Mouse (Mus musculus) forebrain, embryonic 16.5 days (tissue): Measurements from ENCODE around the gene Camk2d. TPM values are rescaled to one million over a fixed set of nuclear protein-coding genes. Genes with fewer than 3 reads are reported as not detected.

Source experiments
- ATAC-seq: fragments of 200-750 bp; cut with Nextera tagmentation; 2 replicates; pipeline ENCODE4 v1.8.0; 2017; ENCODE audit warnings: mild to moderate bottlenecking, moderate library complexity
- H3K27ac ChIP-seq: fragments of 300-500 bp; sonication (generic); 2 replicates; pipeline ENCODE4 v1.5.1; 2014; ENCODE audit warnings: low read length, control low read depth
- H3K27me3 ChIP-seq: fragments of 300-500 bp; sonication (generic); replicated peaks from 2 replicates; pipeline ENCODE4 v1.6.1; 2014; ENCODE audit warnings: low read length; ENCODE audit not compliant: control insufficient read depth, insufficient read depth
- H3K36me3 ChIP-seq: fragments of 300-500 bp; sonication (generic); 2 replicates; pipeline ENCODE4 v1.6.1; 2014; ENCODE audit not compliant: control insufficient read depth, insufficient read depth
- H3K4me1 ChIP-seq: fragments of 300-500 bp; sonication (generic); replicated peaks from 2 replicates; pipeline ENCODE4 v1.6.1; 2014; ENCODE audit warnings: low read length; ENCODE audit not compliant: control insufficient read depth, insufficient read depth
- H3K4me2 ChIP-seq: fragments of 300-500 bp; sonication (generic); 2 replicates; pipeline ENCODE4 v1.6.1; 2014; ENCODE audit warnings: mild to moderate bottlenecking, low read length, control low read depth
- H3K4me3 ChIP-seq: fragments of 300-500 bp; sonication (generic); replicated peaks from 2 replicates; pipeline ENCODE4 v1.5.1; 2014; ENCODE audit warnings: mild to moderate bottlenecking, low read length, control low read depth
- H3K9ac ChIP-seq: fragments of 300-500 bp; sonication (generic); replicated peaks from 2 replicates; pipeline ENCODE4 v1.6.1; 2014; ENCODE audit warnings: low read depth, low read length, control low read depth
- H3K9me3 ChIP-seq: fragments of 300-500 bp; sonication (generic); 2 replicates; pipeline ENCODE4 v1.6.1; 2016; ENCODE audit warnings: low read length; ENCODE audit not compliant: control insufficient read depth
- WGBS: fragments of 180-500 bp; shearing (Covaris S2); extraction: QIAGEN DNeasy Blood & Tissue Kit; methylation state at CpG from one replicate; pipeline ENCODE4 v1.1.7; 2014; 5-methylcytosine and 5-hydroxymethylcytosine counted together
- polyA plus RNA-seq: library from polyadenylated mRNA; unstranded; fragments of >200 nt; fragmentation: Nextera tagmentation; extraction: Ambion mirVana; gene quantifications from 2 replicates; pipeline ENCODE4 v1.2.1, GENCODE M21; 2015

The Camk2d gene
- polyA plus RNA-seq, 1 experiment from 2014 or later: 40.6 TPM

DNA sequence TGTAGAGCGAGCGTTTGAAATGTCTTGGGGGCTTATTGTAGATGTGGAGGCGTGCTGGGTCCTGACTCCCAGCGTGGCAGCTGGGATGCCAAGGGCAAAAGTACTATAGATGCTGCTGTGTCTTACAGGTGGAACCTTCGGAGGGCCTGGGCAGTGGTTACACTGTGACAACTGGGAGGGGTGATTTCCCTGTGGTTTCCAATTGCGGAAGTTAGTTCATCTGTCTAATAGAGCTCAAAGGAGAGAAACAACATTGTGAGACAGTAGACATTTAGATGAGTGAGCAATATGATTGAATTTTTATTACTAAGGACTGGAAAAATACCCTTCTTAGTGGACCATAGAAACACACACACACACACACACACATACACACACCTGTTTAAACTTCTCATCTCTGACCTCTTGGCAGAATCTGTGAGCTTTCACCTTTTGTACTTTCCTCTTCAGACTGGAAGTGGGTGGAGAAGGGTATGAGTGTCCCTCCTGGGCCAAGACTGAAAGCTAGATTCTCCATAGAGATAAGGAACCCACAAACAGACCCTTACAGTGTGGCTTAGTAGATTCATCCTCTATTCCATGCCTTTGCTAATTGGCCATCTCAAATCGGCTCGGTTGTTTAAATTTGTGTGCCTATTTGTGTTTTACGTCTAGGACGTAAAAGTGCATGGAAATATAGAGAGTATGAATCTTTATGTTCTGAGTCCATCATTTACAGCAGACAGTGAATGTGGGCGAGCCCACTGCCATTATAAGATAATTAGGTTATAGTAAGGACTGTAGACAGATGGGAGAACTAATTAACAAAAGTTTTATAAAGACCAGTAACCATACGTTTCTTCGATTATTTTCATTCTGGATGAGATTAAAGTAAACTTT lies 94.8 kb downstream of the Camk2d start:
- Histone ChIP-seq H3K27ac (no peak overlapping the region), H3K9ac (no peak overlapping the region), H3K4me3 (no peak overlapping the region), H3K36me3 (no peaks in the 10 kb centered on the region), H3K4me2 (no peak overlapping the region), H3K4me1 (peaks cover 11% of the 10 kb centered on the region), H3K9me3 (no peaks in the 10 kb centered on the region), H3K27me3 (no peaks in the 10 kb centered on the region)
- 84% methylated on average over 13 of the region's 13 CpGs for WGBS
- ATAC-seq: no peak

- Histone ChIP-seq H3K4me2 (no peak overlapping the region), H3K4me3 (no peak overlapping the region), H3K36me3 (no peaks in the 10 kb centered on the region), H3K4me1 (peaks cover 11% of the 10 kb centered on the region), H3K27ac (no peak overlapping the region), H3K27me3 (no peaks in the 10 kb centered on the region), H3K9ac (no peak overlapping the region), H3K9me3 (no peaks in the 10 kb centered on the region)
- ATAC-seq: no peak
- WGBS: 63% methylated on average over 2 of the region's 2 CpGs
These were observed 95.5 kb downstream of the Camk2d start for GRCm38 (mm10) chr3:126691565-126691964.

GRCm38 (mm10) chr3:126692797-126693196 lies 96.7 kb downstream of the Camk2d start:
- ATAC-seq: no peak

DNA sequence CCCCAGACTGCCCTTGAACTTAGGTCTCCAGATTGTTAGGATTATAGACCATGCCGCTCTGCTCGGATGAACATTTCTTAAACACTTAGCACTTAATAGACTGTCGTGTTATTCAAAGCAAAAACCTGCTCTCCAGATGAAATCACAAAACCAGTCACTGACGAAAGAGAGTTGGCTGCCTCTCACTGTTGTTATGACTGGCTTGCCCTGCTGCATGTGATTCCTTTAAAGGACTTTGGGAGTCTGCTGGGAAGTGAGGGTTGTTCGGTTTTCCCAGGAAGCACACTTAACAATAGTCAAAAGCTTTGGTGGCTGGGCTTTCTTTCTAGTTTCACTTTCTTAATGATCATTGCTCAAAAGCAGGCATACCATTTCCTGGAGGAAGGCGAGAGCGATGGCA lies 97.2 kb downstream of the Camk2d start:
- H3K9me3 ChIP-seq: no peaks in the 10 kb centered on the region
- peak overlapping the region; percentile 29; the same call in 1 of the 2 replicates for H3K4me2 ChIP-seq
- no peaks in the 10 kb centered on the region for H3K36me3 ChIP-seq
- ATAC-seq: peak; percentile 43
- H3K4me1 ChIP-seq: peaks cover 11% of the 10 kb centered on the region
- no peaks in the 10 kb centered on the region for H3K27me3 ChIP-seq
- H3K4me3 ChIP-seq: no peak overlapping the region
- WGBS: 25% methylated on average over 7 of the region's 7 CpGs
- no peak overlapping the region for H3K9ac ChIP-seq
- H3K27ac ChIP-seq: no peak overlapping the region

More at GRCm38 (mm10) chr3:126692797-126693196, 96.7 kb downstream of the Camk2d start:
- no peak overlapping the region for H3K4me3 ChIP-seq
- no peak overlapping the region; the same call in 1 of the 2 replicates for H3K4me2 ChIP-seq
- no peak overlapping the region for H3K9ac ChIP-seq
- H3K27me3 ChIP-seq: no peaks in the 10 kb centered on the region
- 91% methylated on average over 8 of the region's 8 CpGs for WGBS
- no peaks in the 10 kb centered on the region for H3K36me3 ChIP-seq
- no peak overlapping the region for H3K27ac ChIP-seq
- H3K4me1 ChIP-seq: peaks cover 11% of the 10 kb centered on the region
- H3K9me3 ChIP-seq: no peaks in the 10 kb centered on the region

DNA sequence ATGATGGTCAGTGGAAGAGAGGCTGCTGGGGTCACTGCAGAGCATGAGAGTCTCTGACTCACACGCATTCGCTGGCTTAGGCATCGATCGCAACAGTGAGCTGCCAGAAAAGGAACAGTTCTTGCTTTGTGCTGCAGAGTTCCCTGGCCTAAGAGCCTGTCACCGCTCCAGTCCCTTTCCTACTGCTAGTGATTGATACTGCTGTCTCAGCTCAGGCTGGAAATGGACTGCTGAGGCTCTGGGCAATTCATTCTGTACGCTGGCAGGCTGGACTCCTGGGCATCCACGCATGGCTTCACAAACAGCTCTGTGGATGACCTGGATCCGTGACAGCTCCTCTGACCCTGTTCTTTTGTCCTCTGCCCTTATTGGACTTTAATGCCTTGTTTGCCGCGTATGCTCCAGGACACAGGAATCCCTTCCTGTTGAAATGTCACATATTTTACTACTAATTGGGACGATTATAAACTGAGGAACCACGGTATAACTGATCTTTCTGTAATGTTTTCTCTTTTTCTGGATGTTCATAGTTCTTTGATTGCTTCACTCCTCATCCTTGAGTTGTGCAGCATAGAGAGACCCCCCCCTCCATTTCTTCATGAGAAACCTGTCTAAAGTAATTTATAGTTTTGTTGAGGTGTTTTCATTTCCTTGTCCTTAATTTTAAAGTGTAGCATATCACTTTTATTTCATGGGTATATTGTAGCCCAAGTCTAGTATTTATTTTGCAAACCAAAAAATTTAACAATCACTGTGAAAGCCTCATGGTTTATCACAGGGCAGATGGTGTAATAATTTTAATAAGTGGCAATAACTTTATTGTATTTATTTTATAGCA lies 99.6 kb downstream of the Camk2d start:
- ATAC-seq: peak; percentile 94
- no peaks in the 10 kb centered on the region for H3K9me3 ChIP-seq
- no peak overlapping the region for H3K4me3 ChIP-seq
- H3K4me2 ChIP-seq: no peak overlapping the region
- peak overlapping the region; percentile 20; the same call in 1 of the 2 replicates for H3K27ac ChIP-seq
- no peaks in the 10 kb centered on the region for H3K36me3 ChIP-seq
- H3K27me3 ChIP-seq: no peaks in the 10 kb centered on the region
- H3K4me1 ChIP-seq: peaks cover 11% of the 10 kb centered on the region
- no peak overlapping the region for H3K9ac ChIP-seq
- 9% methylated on average over 12 of the region's 12 CpGs for WGBS

GRCm38 (mm10) chr3:126696620-126697019 lies 100.5 kb downstream of the Camk2d start:
- Histone ChIP-seq H3K27me3 (no peaks in the 10 kb centered on the region), H3K4me3 (no peak overlapping the region), H3K36me3 (no peaks in the 10 kb centered on the region), H3K9me3 (no peaks in the 10 kb centered on the region), H3K9ac (no peak overlapping the region), H3K4me1 (peaks cover 11% of the 10 kb centered on the region), H3K27ac (no peak overlapping the region), H3K4me2 (no peak overlapping the region)
- no peak for ATAC-seq
- WGBS: 93% methylated on average over 6 of the region's 6 CpGs

- H3K9me3 ChIP-seq: no peaks in the 10 kb centered on the region
- H3K4me1 ChIP-seq: peaks cover 3% of the 10 kb centered on the region
- no peak overlapping the region for H3K4me2 ChIP-seq
- no peak overlapping the region for H3K4me3 ChIP-seq
- WGBS: 81% methylated on average over 3 of the region's 3 CpGs
- no peak overlapping the region for H3K27ac ChIP-seq
- no peaks in the 10 kb centered on the region for H3K36me3 ChIP-seq
- H3K27me3 ChIP-seq: no peaks in the 10 kb centered on the region
- no peak overlapping the region for H3K9ac ChIP-seq
- ATAC-seq: no peak
These were observed 103.6 kb downstream of the Camk2d start for GRCm38 (mm10) chr3:126699740-126700139.

DNA sequence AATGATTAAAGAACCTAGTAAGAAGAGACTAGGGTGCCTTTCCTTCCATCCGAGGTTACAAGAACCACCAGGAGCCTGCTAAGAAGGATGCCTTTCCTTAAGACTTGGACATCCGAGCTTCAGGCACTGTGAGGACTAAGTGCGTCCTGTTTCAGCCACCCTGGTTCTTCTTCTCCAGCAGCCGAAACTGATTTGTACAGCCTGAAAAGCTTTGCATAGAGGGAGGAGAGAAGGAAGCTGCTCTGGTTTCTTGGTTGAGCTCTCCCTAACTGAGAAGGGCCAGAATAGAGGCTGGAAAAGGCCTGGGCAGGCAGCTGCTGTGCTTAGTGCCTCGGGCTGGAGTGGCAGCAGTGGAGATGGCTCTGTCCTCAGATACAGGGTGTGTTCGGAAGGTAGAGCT lies 105.0 kb downstream of the Camk2d start:
- H3K4me2 ChIP-seq: no peak overlapping the region
- no peaks in the 10 kb centered on the region for H3K9me3 ChIP-seq
- H3K9ac ChIP-seq: no peak overlapping the region
- no peaks in the 10 kb centered on the region for H3K36me3 ChIP-seq
- no peak for ATAC-seq
- no peak overlapping the region for H3K27ac ChIP-seq
- no peak overlapping the region for H3K4me3 ChIP-seq
- no peaks in the 10 kb centered on the region for H3K4me1 ChIP-seq
- WGBS: 88% methylated on average over 6 of the region's 6 CpGs
- no peaks in the 10 kb centered on the region for H3K27me3 ChIP-seq

DNA sequence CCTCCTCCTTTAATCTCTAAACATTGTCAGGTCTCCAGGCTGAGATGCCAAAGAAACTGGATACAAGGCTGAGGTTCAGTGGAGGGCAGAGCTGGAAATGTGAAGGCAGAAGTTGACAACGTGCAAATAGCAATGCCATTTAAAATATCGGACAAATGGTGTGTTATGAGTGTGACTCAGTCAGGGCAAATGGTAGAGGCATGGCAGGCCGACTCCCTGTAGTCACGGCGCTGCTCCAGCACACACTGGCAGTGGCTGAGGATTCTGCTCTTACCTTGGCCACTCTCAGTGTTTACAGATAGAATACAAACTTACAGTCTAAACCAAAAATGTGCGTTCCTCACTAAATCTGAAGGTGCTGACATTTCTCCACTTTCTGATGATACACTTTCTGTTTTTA lies 105.5 kb downstream of the Camk2d start:
- no peak for ATAC-seq
- 87% methylated on average over 6 of the region's 6 CpGs for WGBS

More for the DNA sequence above, 105.5 kb downstream of the Camk2d start:
- Histone ChIP-seq H3K4me1 (no peaks in the 10 kb centered on the region), H3K27me3 (no peaks in the 10 kb centered on the region), H3K9ac (no peak overlapping the region), H3K4me3 (no peak overlapping the region), H3K36me3 (no peaks in the 10 kb centered on the region), H3K27ac (no peak overlapping the region), H3K4me2 (no peak overlapping the region), H3K9me3 (no peaks in the 10 kb centered on the region)
